Mouse (Mus musculus): ENCODE results near the gene C5ar1.
"Not testable (repeated sequence)": the region's sequence is repeated elsewhere in the genome, so short reads cannot be mapped to it uniquely, and the experiment has no call there.

Gene C5ar1

GRCm38 (mm10) chr7:16274922-16275890 lies 15.9 kb upstream of the C5ar1 start:
- DNase-seq (ENCODE audit: low read depth) = no peak

DNA sequence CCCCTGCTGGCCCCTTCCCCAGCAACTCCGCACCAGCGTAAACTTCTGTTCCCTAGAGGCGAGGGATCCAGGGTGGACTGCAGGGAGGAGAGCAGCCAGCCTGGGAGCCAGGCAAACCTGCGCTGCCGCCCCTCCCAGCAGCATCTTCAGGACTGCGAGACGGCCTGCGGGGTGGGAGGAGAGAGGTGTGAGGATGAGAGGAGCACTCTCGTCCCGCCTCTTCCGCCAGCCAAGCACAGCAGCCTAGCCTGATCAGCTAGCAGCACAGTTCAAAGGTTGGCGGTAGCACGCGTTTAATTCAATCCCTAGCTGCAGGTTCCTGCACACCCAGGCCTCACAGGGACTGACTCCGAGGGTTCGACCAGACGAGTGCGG lies 14.4 kb upstream of the C5ar1 start:
- no peak for DNase-seq (ENCODE audit: low read depth)

GRCm38 (mm10) chr7:16273081-16273765 lies 13.9 kb upstream of the C5ar1 start, which contains the start of gene Inafm1:
Gene Inafm1, minus strand, starts transcription at chr7:16273617.
- peak; percentile 95 for DNase-seq (ENCODE audit: low read depth)

- DNase-seq (ENCODE audit: low read depth) = peak; percentile 82
These were observed 13.3 kb upstream of the C5ar1 start for GRCm38 (mm10) chr7:16272681-16273080.

GRCm38 (mm10) chr7:16271139-16271538 lies 11.8 kb upstream of the C5ar1 start:
- no peak for DNase-seq (ENCODE audit: low read depth)

DNA sequence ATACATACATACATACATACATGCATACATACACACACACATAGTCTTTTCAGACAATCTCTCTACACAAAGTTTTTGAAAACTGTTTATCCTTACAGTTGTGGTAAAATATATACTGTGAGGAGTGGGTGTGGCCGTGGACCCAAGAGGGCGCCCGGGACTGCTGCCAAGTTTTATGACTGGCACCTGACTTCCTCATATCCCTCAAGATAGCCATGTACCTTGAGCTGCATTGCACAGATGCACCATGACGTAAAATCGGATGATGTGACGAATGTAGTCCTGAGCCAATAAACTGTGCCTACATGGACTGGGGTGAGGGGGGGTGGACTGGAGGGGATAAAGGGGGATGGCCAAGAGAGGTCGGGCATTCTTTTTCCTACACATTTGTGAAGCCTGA lies 7.3 kb upstream of the C5ar1 start:
- DNase-seq (ENCODE audit: low read depth) = not testable (repeated sequence)

GRCm38 (mm10) chr7:16265856-16266255 lies 6.5 kb upstream of the C5ar1 start:
- no peak for DNase-seq (ENCODE audit: low read depth)

GRCm38 (mm10) chr7:16263843-16264242 lies 4.5 kb upstream of the C5ar1 start:
- no peak for DNase-seq (ENCODE audit: low read depth)

DNA sequence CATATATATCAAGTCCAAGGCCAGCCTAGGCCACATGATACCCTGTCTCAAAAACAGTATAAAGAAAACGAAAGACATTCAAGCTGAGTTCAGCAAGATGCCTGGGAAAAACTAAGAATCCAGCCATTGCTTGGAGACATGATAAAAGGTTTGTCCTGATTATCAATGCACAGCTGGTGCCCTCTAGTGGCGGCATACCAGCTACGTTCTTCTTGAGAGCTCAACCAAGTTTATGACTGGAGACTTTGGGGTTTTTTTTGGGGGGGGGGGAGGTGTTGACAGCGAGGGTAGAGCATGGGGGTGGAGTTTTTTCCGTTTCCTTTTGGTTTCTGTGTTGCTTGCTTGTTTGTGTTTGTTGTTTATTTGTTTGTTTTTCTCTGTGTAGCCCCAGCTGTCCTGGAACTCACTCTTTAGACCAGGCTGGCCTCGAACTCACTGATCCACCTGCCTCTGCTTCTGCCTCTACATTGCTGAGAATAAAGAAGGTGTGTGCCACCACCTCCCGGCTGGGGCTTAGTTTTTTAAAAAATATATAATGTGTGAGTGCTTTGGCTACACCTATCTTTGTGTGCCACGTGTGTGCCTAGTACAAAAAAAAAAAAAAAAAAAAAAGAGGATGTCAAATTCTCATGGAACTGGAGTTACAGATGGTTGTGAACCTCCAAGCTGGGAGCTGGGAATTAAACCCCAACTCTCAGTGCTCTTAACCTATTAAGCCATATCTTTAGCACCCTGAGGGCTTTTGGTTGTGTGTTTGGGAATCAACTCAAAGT lies 3.9 kb upstream of the C5ar1 start:
- peak; percentile 96 for DNase-seq (ENCODE audit: low read depth)

DNA sequence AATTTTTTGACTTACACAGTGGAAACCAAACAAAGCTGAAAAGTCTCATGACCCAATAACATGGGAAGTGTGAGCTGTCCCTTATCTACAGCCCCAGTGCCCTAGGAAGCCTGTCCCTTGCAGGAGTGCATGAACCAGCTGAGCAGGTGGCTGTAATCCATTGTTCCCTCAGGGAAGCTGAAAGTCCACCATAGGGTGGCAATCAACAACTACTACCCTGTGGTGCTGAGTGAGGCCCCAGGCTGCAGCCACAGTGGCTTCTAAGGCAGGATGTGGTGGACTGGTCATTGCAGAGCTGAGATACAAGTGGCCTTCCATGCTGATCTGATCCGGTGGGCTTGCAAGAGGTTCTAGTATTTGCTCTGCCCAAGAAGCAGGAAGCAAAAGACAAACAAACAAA lies 1.8 kb upstream of the C5ar1 start:
- no peak for DNase-seq (ENCODE audit: low read depth)

GRCm38 (mm10) chr7:16257830-16258229 lies 1.5 kb downstream of the C5ar1 start:
- no peak for DNase-seq (ENCODE audit: low read depth)

GRCm38 (mm10) chr7:16255963-16256362 lies 3.4 kb downstream of the C5ar1 start:
- DNase-seq (ENCODE audit: low read depth) = not testable (repeated sequence)

- no peak for DNase-seq (ENCODE audit: low read depth)
These were observed 5.1 kb downstream of the C5ar1 start for GRCm38 (mm10) chr7:16254195-16254594.

DNA sequence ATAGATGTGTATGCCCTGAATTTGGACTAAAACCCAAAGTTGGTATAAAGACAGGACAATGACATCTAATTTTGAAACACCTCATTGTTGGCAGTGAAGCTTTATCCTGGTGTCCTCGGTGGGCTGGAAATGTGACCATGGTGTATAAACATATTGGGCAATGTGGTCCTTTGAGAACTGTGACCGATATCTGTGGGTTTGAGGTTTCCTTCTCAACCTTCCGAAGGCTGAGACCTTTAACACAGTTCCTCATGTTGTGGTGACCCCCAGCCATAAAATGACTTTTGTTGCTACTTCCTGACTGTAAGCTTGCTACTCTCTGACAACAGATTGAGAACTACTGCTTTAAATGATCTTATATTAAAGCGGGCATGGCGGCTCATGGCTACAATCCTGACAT lies 8.7 kb downstream of the C5ar1 start:
- no peak for DNase-seq (ENCODE audit: low read depth)

GRCm38 (mm10) chr7:16245958-16246357 lies 13.4 kb downstream of the C5ar1 start:
- no peak for DNase-seq (ENCODE audit: low read depth)

DNA sequence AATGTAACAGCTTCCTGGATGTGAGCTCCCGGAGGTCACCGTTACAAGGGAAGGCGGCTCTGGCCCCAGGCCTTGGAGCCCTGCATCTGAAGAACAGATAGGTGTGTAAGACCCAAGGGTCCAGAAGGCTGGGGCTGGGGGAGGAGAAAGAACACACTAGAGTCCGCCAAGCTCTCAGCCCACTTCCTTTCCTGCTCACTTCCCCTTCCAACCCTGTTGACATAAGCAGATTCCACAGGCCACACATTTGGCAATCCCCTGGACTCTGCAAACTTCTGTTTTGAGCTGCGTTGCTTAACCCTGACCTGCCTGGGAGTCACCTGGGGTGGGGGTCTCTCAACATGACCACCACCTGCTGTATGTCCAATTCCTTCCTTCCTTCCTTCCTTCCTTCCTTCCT lies 15.3 kb downstream of the C5ar1 start, which contains the start of gene C5ar2:
C5ar2 (minus strand) TSS at position 88 of the 400 bp plus-strand sequence.
- DNase-seq (ENCODE audit: low read depth) = no peak

DNA sequence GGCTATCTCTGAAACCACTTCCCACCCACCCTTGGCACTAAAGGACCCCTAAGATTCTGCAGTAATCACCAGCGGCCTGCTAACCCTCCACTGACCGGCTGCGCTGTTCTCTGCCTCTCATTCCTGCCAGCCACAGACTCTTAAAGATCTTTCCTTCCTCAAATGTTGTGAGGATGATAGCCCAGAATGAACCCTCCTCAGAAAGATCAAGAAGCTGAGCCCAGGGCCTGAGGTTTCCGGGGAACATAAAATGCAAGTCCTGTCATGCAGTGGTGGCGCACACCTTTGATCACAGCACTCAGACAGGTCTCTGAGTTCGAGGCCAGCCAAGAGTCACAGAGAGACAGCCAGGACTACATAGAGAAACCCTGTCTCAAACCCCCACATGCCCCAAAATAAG lies 17.1 kb downstream of the C5ar1 start:
- DNase-seq (ENCODE audit: low read depth) = no peak

GRCm38 (mm10) chr7:16241787-16242186 lies 17.6 kb downstream of the C5ar1 start:
- peak; percentile 46 for DNase-seq (ENCODE audit: low read depth)

- DNase-seq (ENCODE audit: low read depth) = no peak
These were observed 18.4 kb downstream of the C5ar1 start for GRCm38 (mm10) chr7:16240978-16241303.

GRCm38 (mm10) chr7:16240281-16240977 lies 18.9 kb downstream of the C5ar1 start:
- DNase-seq (ENCODE audit: low read depth) = no peak

GRCm38 (mm10) chr7:16239554-16239997 lies 19.8 kb downstream of the C5ar1 start:
- no peak for DNase-seq (ENCODE audit: low read depth)

DNA sequence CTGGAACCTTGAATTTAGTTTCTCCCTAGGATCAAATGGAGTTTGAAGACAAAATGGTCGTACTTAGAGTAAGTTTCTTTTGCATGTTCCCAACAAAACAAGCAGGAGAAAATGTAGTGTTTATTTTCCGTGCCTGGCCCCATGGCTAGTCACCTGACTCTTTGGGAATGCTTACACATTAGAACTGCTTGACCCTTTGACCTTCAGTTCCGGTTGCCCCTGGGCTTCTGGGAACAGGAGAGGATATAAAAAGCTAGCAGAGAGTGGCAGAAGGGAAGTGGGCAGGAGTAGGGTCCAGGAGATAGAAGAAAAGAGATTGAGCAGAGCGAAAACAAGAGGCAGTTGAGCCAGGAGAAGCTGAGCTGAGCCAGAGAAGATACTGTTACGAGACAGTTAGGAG lies 29.5 kb downstream of the C5ar1 start:
- no peak for DNase-seq (ENCODE audit: low read depth)
